Mouse (Mus musculus): Measurements from ENCODE around the gene Noc2l. TPM values are rescaled to one million over a fixed set of nuclear protein-coding genes. Genes with fewer than 3 reads are reported as not detected.

The Noc2l gene
- polyA plus RNA-seq, 1 experiment from 2014 or later: 37.0 TPM

DNA sequence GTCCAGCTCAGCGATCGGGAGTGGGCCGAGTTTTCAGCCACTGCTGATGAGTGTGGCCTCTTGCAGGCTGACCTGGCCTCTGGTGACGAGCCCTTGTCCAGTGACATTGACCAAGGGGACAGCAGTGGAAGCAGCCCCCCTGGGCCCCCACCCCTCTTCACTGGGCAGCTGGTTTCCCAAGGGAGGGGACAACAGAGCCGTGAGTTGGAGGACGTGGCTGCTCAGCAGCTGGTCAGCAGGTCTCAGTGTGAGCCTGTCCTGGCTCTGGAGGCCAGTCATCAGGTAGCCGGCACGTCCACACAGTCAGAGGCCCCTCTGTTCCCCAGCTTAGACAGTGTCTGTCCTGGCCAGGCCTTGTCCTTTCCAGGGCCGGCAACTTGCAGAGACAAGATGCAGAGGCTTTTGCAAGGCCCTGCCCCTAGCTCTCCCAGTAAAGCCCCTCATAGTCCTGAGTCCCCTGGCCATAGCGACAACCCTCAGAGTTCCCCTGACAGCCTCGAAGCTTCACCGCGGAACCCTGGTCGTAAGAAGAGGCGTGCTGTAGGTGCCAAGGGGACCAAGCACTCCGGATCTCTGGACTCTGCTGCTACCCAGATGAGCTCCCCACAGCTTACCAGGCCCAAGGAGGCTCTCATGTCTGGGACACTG, 18.7 kb upstream of the Noc2l start:
- no peaks in the 10 kb centered on the region for H3K27me3 ChIP-seq
- no peak for DNase-seq (ENCODE audit: low read depth, low spot score)
- ATAC-seq: no peak
- in situ Hi-C loops (cut with MboI; ENCODE audit: low pct_unique_long_range_greater_than_20kb): no loop called here
- POLR2A ChIA-PET: no interaction called here
- TF ChIP-seq CTCF (IDR thresholded peaks at IDR 0.05): no peak
- CTCF ChIA-PET: no interaction called here

DNA sequence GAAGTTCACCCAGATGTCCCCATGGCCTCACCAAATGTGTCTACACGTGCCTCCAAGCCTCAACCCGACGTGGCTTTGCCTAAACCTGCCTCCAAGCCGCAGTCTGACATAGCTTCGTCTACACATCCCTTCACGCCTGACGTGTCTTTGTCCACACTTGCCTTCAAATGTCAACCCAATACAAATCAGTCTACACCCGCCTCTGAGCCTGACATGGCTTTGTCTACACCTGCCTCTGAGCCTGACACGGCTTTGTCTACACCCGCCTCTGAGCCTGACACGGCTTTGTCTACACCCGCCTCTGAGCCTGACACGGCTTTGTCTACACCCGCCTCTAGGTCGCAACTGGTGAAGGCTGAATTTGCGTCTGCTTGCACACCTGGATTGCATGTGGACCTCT, 18.0 kb upstream of the Noc2l start:
- no peak for DNase-seq (ENCODE audit: low read depth, low spot score)
- no peaks in the 10 kb centered on the region for H3K27me3 ChIP-seq
- no peak for ATAC-seq
- CTCF ChIA-PET: no interaction called here
- in situ Hi-C loops (cut with MboI; ENCODE audit: low pct_unique_long_range_greater_than_20kb): no loop called here
- TF ChIP-seq CTCF (IDR thresholded peaks at IDR 0.05): no peak
- POLR2A ChIA-PET: no interaction called here

DNA sequence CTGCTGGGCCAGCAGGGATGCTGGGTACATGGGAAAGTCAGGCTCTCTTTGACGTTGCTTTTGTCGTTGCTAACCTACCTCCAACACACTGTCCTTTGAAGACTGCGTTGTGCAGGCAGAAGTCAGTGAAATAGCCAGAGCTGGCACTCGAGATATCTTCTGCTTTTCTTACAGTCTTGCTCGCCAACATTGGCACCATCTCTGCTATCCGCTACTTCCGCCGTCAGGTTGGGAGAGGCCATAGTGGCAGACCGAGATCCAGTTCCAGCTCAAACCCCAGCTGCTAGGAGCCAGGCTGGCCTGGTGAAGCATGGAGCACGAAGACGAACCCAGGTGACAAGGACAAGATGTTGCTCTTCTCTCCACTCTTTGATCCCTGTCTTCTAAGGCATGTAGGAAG, 15.9 kb upstream of the Noc2l start:
- H3K27me3 ChIP-seq: no peaks in the 10 kb centered on the region
- ChIA-PET CTCF (no interaction called here), POLR2A (no interaction called here)
- no peak for TF ChIP-seq CTCF (IDR thresholded peaks at IDR 0.05)
- no peak for DNase-seq (ENCODE audit: low read depth, low spot score)
- no peak for ATAC-seq
- in situ Hi-C loops (cut with MboI; ENCODE audit: low pct_unique_long_range_greater_than_20kb): no loop called here

DNA sequence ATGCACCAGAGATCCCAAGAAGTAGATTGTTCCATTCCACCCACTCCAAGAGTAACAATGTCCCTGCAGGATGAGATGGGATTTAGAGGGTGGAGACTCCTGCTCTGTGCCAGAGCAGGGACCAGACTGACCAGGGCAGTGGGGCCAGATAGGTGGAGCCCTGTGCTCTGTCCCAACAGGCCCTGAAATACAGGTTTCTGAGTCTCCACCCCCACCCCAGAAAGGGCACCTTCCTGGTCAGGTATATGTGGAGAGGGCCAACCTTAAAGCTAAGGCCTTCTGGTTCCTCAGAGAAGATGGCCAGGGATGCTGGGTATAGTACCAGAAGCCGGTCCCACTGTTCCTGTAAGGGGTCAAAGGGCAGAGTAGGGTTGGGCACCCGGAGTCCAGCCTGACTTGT, 11.5 kb upstream of the Noc2l start:
- CTCF ChIA-PET: no interaction called here
- DNase-seq (ENCODE audit: low read depth, low spot score) (no peak), ATAC-seq (no peak)
- no peak for TF ChIP-seq CTCF (IDR thresholded peaks at IDR 0.05)
- POLR2A ChIA-PET: no interaction called here
- in situ Hi-C loops (cut with MboI; ENCODE audit: low pct_unique_long_range_greater_than_20kb): no loop called here
- H3K27me3 ChIP-seq: no peaks in the 10 kb centered on the region

DNA sequence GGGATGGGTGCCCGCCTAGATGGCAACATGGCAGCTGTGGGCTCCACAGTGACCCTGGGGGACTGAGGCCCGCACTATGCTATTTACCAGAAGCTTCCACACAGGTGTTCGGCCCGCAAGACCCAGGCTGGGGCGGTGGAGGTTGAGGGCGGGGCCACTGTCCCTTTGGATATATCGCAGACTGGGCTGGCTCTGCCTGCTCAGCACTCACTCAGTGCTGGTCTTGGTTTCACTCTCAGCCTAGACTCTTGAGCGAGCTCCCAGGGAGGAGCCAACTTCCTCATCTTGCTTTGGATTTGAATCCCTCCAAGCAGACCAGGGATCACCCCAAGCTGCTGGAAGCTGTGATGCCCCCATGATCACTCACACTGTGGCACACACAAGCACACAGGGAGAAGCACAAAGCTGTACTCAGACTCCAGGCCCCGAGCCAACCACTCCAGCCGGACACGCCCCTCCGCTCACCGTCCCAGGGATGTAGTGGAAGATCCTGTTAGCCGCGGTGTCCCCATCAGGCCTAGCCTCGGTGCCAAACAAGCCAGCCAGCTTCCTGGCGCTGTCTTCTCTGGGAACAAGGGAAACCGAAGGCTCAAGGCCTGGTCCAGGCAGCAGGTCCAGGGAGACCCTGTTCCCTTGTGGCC, 7.9 kb upstream of the Noc2l start:
- ATAC-seq (no peak), DNase-seq (ENCODE audit: low read depth, low spot score) (no peak)
- in situ Hi-C loops (cut with MboI; ENCODE audit: low pct_unique_long_range_greater_than_20kb): no loop called here
- H3K27me3 ChIP-seq: no peaks in the 10 kb centered on the region
- ChIA-PET POLR2A (no interaction called here), CTCF (no interaction called here)
- no peak for TF ChIP-seq CTCF (IDR thresholded peaks at IDR 0.05)

DNA sequence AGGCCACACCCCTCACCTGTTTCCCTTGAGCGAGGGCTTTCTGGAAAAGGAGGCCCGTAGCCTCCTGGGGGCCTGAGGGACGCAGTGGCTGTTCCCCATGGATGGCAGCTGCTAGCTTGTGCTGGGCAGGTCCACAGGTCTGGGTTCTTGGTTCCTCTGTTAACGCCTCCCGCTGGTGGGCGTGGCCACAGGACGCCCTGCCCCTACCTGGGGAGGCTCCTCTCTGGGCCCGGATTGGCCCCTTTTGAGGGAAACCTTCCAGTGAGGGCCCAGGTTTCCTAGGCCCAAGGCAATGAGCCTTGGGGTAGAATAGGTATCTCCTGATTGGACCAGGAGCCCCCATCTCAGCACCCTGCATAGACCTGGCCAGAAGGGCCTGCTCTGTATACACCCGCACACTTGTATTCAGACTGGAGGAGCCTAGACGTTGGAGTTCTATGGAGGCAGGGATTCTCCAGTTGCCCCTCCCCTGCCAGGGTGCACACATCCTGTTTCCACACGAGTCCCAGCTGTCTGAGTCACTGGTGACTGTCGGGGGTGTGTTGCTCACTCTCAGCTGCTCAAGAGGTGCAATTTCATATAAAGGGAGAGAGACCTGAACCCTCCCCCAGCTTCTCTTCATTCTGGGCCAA, 7.3 kb upstream of the Noc2l start:
- POLR2A ChIA-PET: no interaction called here
- no peaks in the 10 kb centered on the region for H3K27me3 ChIP-seq
- ATAC-seq (no peak), DNase-seq (ENCODE audit: low read depth, low spot score) (no peak)
- no peak for TF ChIP-seq CTCF (IDR thresholded peaks at IDR 0.05)
- in situ Hi-C loops (cut with MboI; ENCODE audit: low pct_unique_long_range_greater_than_20kb): no loop called here
- CTCF ChIA-PET: no interaction called here

DNA sequence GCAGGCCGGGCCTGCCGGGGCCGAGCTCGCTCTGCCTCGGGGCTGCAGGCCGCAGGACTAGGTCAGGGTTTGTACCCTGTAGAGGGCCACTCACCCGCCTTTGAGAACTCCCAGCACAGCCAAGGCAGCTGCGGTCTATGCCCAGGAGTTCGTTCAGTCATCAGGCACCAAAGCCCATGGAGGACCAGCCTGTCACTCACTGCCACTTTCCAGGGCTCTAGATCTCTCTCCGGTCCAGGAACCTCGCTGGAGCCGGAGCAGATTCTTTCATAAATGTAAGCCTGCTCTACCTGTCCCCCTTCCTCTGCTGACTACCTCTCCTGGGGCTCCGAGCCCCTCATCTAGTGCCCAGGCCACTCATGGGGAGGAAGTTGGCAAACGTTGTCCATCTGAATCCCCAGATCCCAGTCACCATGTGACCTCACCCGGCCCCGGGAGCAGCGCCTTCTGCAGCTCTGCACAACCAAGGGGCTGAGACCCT, 1.7 kb upstream of the Noc2l start:
- TF ChIP-seq CTCF (IDR thresholded peaks at IDR 0.05): no peak
- DNase-seq (ENCODE audit: low read depth, low spot score) (no peak), ATAC-seq (no peak)
- POLR2A ChIA-PET: no interaction called here
- in situ Hi-C loops (cut with MboI; ENCODE audit: low pct_unique_long_range_greater_than_20kb): no loop called here
- H3K27me3 ChIP-seq: no peaks in the 10 kb centered on the region
- CTCF ChIA-PET: no interaction called here

DNA sequence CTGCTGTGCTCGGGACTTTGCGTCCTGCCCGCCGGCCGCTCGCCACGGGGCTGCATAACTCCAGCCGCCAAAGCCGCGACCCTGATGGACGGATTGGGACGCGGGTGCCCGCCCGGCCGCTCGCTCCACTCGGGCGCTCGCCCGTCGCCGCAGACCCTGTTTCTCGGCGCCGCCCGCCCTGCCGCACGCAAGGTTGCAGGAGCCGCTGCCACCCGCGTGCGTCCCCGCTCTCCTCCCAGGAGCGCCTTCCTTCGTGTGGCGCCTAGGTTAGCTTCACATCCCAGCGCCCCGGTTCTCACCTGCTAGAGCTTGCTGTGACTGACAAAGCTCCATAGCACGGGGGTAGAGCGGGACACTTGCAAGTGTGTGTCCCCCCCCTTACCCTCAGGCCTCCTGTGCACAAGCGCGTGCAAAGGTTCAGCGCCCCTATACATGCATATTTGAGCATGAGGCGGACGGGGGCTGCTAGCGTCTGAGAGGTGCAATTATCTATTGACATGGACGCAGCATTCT, 1.1 kb upstream of the Noc2l start, which contains the start of gene Plekhn1:
Plekhn1 (minus strand) TSS at position 157 of the 513 bp plus-strand sequence.
- ChIA-PET POLR2A (interaction anchor here (0.6 kb wide), 1 partner anchor 339 kb away, joined by 3 read pairs; no protein-coding TSS in a partner anchor), CTCF (no interaction called here)
- TF ChIP-seq CTCF (IDR thresholded peaks at IDR 0.05): no peak
- no peaks in the 10 kb centered on the region for H3K27me3 ChIP-seq
- ATAC-seq (no peak), DNase-seq (ENCODE audit: low read depth, low spot score) (no peak)
- in situ Hi-C loops (cut with MboI; ENCODE audit: low pct_unique_long_range_greater_than_20kb): no loop called here

DNA sequence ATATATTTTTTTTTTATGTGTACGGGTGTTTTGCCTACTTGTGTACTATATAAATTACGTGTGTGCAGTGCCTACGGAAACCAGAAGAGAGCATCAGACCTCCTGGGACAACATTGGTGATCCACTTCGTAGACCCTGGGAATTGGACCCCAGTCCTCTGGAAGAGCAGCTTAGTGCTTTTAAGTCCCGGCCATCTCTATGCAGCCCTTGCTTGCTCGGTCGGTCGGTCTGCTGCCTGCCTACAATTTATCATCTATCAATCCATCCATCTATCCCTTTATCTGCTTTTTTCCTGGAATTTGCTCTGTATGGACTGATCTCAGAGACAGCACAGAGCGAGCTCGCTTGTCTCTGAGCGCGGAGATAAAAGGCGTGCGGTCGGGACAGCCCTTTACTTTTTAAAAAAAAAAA, 445 bp upstream of the Noc2l start:
- no peak for DNase-seq (ENCODE audit: low read depth, low spot score)
- POLR2A ChIA-PET: interaction anchor here (0.6 kb wide), 1 partner anchor 339 kb away, joined by 3 read pairs; no protein-coding TSS in a partner anchor
- no peak for TF ChIP-seq CTCF (IDR thresholded peaks at IDR 0.05)
- CTCF ChIA-PET: no interaction called here
- in situ Hi-C loops (cut with MboI; ENCODE audit: low pct_unique_long_range_greater_than_20kb): no loop called here
- no peak for ATAC-seq
- no peaks in the 10 kb centered on the region for H3K27me3 ChIP-seq

DNA sequence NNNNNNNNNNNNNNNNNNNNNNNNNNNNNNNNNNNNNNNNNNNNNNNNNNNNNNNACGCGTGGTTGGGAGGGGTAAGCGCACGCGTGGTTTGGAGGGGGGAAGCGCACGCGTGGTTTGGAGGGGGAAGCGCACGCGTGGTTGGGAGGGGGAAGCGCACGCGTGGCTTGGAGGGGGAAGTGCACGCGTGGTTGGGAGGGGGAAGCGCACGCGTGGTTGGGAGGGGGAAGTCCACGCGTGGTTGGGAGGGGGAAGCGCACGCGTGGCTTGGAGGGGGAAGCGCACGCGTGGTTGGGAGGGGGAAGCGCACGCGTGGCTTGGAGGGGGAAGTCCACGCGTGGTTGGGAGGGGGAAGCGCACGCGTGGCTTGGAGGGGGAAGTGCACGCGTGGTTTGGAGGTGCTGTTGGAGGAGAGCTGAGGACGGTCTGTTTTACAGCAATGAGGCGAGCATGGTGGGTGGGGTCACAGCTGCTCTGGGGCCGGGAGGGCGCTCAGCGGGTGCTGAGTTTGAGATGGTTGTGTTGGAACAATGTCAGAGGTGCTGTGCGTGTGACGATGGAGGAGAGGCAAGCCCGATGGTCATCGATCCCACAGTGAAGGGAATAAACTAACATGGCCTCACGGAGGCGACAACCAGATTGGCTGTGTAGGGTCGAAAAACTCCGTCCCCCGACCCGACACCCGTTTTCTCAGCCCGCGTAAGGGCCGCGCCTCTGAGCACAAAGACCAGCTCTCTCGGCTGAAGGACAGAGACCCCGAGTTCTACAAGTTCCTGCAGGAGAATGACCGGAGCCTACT, 1.0 kb downstream of the Noc2l start:
- in situ Hi-C loops (cut with MboI; ENCODE audit: low pct_unique_long_range_greater_than_20kb): no loop called here
- POLR2A ChIA-PET: no interaction called here
- no peaks in the 10 kb centered on the region for H3K27me3 ChIP-seq
- no peak for TF ChIP-seq CTCF (IDR thresholded peaks at IDR 0.05)
- DNase-seq (ENCODE audit: low read depth, low spot score) (no peak), ATAC-seq (no peak)
- CTCF ChIA-PET: no interaction called here

Data from Patski (cell line).